ENCODE assay signal across 15 mouse cellular contexts in genomic region chr4:152959627-152960230, GRCm38 (mm10).
DNase-seq lines count a peak whose midpoint lies in the region; ATAC-seq and TF ChIP-seq lines count a peak whose summit lies in the region.
"Had no signal": no experiment of that assay in that cellular context is flagged by ENCODE, and none has a peak within 500 bp of the region (broad histone marks: within the 10 kb centered on the region; RNA-seq: fewer than 3 reads in every experiment).

No protein-coding gene starts in this region.

- no peak for ATAC-seq in neural tube, embryonic 13.5 days (ENCODE audit: low read depth)

- no peak overlapping the region for H3K9ac ChIP-seq in neural tube, embryonic 13.5 days
- H3K9ac ChIP-seq: embryonic facial prominence, embryonic 15.5 days; lung, embryonic 15.5 days had no signal

- no peak overlapping the region for H3K4me3 ChIP-seq in neural tube, embryonic 13.5 days
- no peak overlapping the region for H3K4me3 ChIP-seq in thymus, adult 2 months (ENCODE audit: control insufficient read depth, insufficient read depth, low read length)
- H3K4me3 ChIP-seq: embryonic facial prominence, embryonic 15.5 days; limb, embryonic 10.5 days; lung, embryonic 15.5 days had no signal

- H3K4me2 ChIP-seq in neural tube, embryonic 13.5 days: no peak overlapping the region
- H3K4me2 ChIP-seq: embryonic facial prominence, embryonic 15.5 days; lung, embryonic 15.5 days had no signal

- 55% methylated on average over 12 of the region's 12 CpGs for WGBS in neural tube, embryonic 13.5 days
- 73% methylated on average over 12 of the region's 12 CpGs for WGBS in thymus, adult 2 months

- intact Hi-C loops in left cerebral cortex, postnatal 25 days (cut with DNase I): no loop called here

- no peak for TF ChIP-seq CTCF in thymus, adult 2 months (IDR thresholded peaks at IDR 0.05; ENCODE audit: borderline replicate concordance, control insufficient read depth, extremely low read depth, insufficient read depth, low read length, poor library complexity)

- peak; percentile 41 to 44 for DNase-seq in cerebellum, postnatal 10 days
- DNase-seq in cerebellum, adult 11-12 months: no peak
- DNase-seq in neural tube, embryonic 10.5 days (ENCODE audit: extremely low spot score, low spot score): no peak
- DNase-seq in left cerebral cortex, postnatal 25 days (ENCODE audit: low spot score in 2 of 2): peak; percentile 58 to 70
- no peak for DNase-seq in yolk sac, embryonic 10.5 days (ENCODE audit: low spot score)
- DNase-seq in thymus, adult 2 months: no peak
- DNase-seq in urinary bladder, adult 18-20 months (ENCODE audit: low spot score in 2 of 2): no peak
- DNase-seq: adrenal gland, adult 8-10 months; cerebellum, adult 8-10 months; gastrocnemius, postnatal 14 days; thymus, postnatal 36 days had no signal

- no peak for TF ChIP-seq POLR2A in thymus, adult 2 months (IDR thresholded peaks at IDR 0.05; ENCODE audit: control insufficient read depth, extremely low read depth, insufficient read depth, low read length, poor library complexity)

- H3K36me3 ChIP-seq in neural tube, embryonic 13.5 days: no peaks in the 10 kb centered on the region
- no peaks in the 10 kb centered on the region for H3K36me3 ChIP-seq in thymus, adult 2 months (ENCODE audit: control insufficient read depth, insufficient read depth, low read length)
- H3K36me3 ChIP-seq: embryonic facial prominence, embryonic 15.5 days; limb, embryonic 10.5 days; lung, embryonic 15.5 days had no signal

- no peaks in the 10 kb centered on the region for H3K27me3 ChIP-seq in neural tube, embryonic 13.5 days
- no peaks in the 10 kb centered on the region for H3K27me3 ChIP-seq in thymus, adult 2 months (ENCODE audit: control insufficient read depth, insufficient read depth, low read length)
- H3K27me3 ChIP-seq: embryonic facial prominence, embryonic 15.5 days; lung, embryonic 15.5 days had no signal

- 0 out of 2 replicates have a peak, but pooled peaks cover 2% of the 10 kb centered on the region for H3K9me3 ChIP-seq in neural tube, embryonic 13.5 days
- H3K9me3 ChIP-seq: embryonic facial prominence, embryonic 15.5 days; limb, embryonic 10.5 days; lung, embryonic 15.5 days had no signal

- H3K27ac ChIP-seq in neural tube, embryonic 13.5 days (replicated peaks): peak overlapping the region; percentile 38; the same call in 1 of the 2 replicates
- no peak overlapping the region for H3K27ac ChIP-seq in thymus, adult 2 months (ENCODE audit: control insufficient read depth, insufficient read depth, low read length)
- H3K27ac ChIP-seq: embryonic facial prominence, embryonic 15.5 days; limb, embryonic 10.5 days; lung, embryonic 15.5 days had no signal

- H3K4me1 ChIP-seq in neural tube, embryonic 13.5 days (replicated peaks): peaks cover 36% of the 10 kb centered on the region
- no peaks in the 10 kb centered on the region for H3K4me1 ChIP-seq in thymus, adult 2 months (replicated peaks; ENCODE audit: control insufficient read depth, insufficient read depth, low read length)
- H3K4me1 ChIP-seq: embryonic facial prominence, embryonic 15.5 days; limb, embryonic 10.5 days; lung, embryonic 15.5 days had no signal

Comparison
In these comparisons a context has a peak if more than half of its experiments do, and no peak if none do; other contexts are left out.
1. DNase-seq: peak in cerebellum, postnatal 10 days (2 of 2) and left cerebral cortex, postnatal 25 days (2 of 2); none in cerebellum, adult 11-12 months (single experiment), neural tube, embryonic 10.5 days (single experiment), yolk sac, embryonic 10.5 days (single experiment), thymus, adult 2 months (single experiment) and urinary bladder, adult 18-20 months (0 of 2).